Mouse (Mus musculus) stomach, postnatal 0 days (tissue): ENCODE results near the gene Cep63. TPM values are rescaled to one million over a fixed set of nuclear protein-coding genes. Genes with fewer than 3 reads are reported as not detected.
A peak's percentile ranks its signal among the peaks of the same experiment; 100 is the strongest.

Experiments used
- ATAC-seq: fragments of 200-750 bp; cut with Nextera tagmentation; 2 replicates; pipeline ENCODE4 v1.8.0; 2017; ENCODE audit not compliant: low FRiP score, low TSS enrichment
- DNase-seq: peaks from one replicate; pipeline ENCODE4 v3.0.0-alpha.2; 2016; ENCODE audit warnings: low spot score
- H3K27ac ChIP-seq: fragments of 300-500 bp; sonication (generic); replicated peaks from 2 replicates; pipeline ENCODE4 v1.5.1; 2014; ENCODE audit warnings: mild to moderate bottlenecking, control low read depth
- H3K27me3 ChIP-seq: fragments of 300-500 bp; sonication (generic); 2 replicates; pipeline ENCODE4 v1.6.1; 2014; ENCODE audit warnings: low read length; ENCODE audit not compliant: control insufficient read depth, insufficient read depth
- H3K36me3 ChIP-seq: fragments of 300-500 bp; sonication (generic); 2 replicates; pipeline ENCODE4 v1.6.1; 2014; ENCODE audit warnings: low read length, mixed read lengths; ENCODE audit not compliant: control insufficient read depth, insufficient read depth
- H3K4me1 ChIP-seq: fragments of 300-500 bp; sonication (generic); replicated peaks from 2 replicates; pipeline ENCODE4 v1.6.1; 2014; ENCODE audit warnings: antibody characterized with exemption; ENCODE audit not compliant: control insufficient read depth, insufficient read depth
- H3K4me2 ChIP-seq: fragments of 300-500 bp; sonication (generic); replicated peaks from 2 replicates; pipeline ENCODE4 v1.6.1; 2014; ENCODE audit warnings: low read depth, mild to moderate bottlenecking, control low read depth, moderate library complexity
- H3K4me3 ChIP-seq: fragments of 300-500 bp; sonication (generic); 2 replicates; pipeline ENCODE4 v1.5.1; 2014; ENCODE audit warnings: low read depth, low read length, control low read depth
- H3K9ac ChIP-seq: fragments of 300-500 bp; sonication (generic); 2 replicates; pipeline ENCODE4 v1.6.1; 2014; ENCODE audit warnings: mild to moderate bottlenecking, low read length, control low read depth, mixed read lengths
- H3K9me3 ChIP-seq: fragments of 300-500 bp; sonication (generic); 2 replicates; pipeline ENCODE4 v1.6.1; 2016; ENCODE audit warnings: low read length; ENCODE audit not compliant: control insufficient read depth
- CTCF ChIP-seq: IDR thresholded peaks from 2 replicates; pipeline ENCODE4 v1.5.1; 2016; ENCODE audit warnings: antibody characterized with exemption, low read depth, mild to moderate bottlenecking, moderate library complexity
- EP300 ChIP-seq: optimal IDR thresholded peaks from 2 replicates; pipeline ENCODE3; 2016; ENCODE audit warnings: antibody characterized with exemption
- WGBS: fragments of 180-500 bp; shearing (Covaris S2); extraction: QIAGEN DNeasy Blood & Tissue Kit; methylation state at CpG from one replicate; pipeline ENCODE4 v1.1.7; 2014; 5-methylcytosine and 5-hydroxymethylcytosine counted together
- polyA plus RNA-seq: library from polyadenylated mRNA; unstranded; fragments of >200 nt; fragmentation: Nextera tagmentation; extraction: Ambion mirVana; gene quantifications from 2 replicates; pipeline ENCODE4 v1.2.1, GENCODE M21; 2015

Gene Cep63
- polyA plus RNA-seq, 1 experiment from 2014 or later, result 24.4 TPM

DNA sequence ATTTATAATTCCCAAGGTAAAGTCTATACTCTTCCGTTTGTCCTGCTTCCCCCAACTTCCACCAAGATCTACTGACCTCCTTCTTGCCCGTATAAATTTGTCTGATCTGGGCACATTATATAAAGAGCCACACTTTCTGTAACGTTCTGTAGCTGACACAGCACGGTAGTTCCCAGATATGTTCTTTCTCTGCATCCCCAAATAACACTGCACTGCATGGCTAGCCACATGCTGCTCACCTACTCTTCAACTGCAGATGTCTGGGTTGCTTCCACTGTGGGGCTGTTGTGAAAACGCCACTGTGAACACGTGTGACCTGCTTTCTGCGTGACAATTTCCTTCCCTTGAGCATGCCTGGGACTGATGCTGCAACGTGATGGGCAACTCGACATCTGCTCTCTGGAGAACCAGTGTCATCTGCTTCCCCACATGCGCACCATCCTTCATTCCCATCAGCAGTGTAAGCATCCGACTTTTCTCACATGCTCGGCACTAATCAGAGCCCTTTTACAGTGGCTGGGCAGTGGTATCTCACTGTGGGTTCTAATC is 44.3 kb downstream of the Cep63 start:
- Histone ChIP-seq H3K4me1 (no peaks in the 10 kb centered on the region), H3K9ac (no peak overlapping the region), H3K27ac (no peak overlapping the region), H3K9me3 (no peaks in the 10 kb centered on the region), H3K27me3 (no peaks in the 10 kb centered on the region), H3K4me3 (no peak overlapping the region), H3K36me3 (peaks cover 5% of the 10 kb centered on the region; the same call in 1 of the 2 replicates), H3K4me2 (no peak overlapping the region)
- WGBS, result 78% methylated on average over 12 of the region's 12 CpGs
- TF ChIP-seq EP300, result no peak
- no peak for TF ChIP-seq CTCF
- DNase-seq, result no peak
- no peak for ATAC-seq

DNA sequence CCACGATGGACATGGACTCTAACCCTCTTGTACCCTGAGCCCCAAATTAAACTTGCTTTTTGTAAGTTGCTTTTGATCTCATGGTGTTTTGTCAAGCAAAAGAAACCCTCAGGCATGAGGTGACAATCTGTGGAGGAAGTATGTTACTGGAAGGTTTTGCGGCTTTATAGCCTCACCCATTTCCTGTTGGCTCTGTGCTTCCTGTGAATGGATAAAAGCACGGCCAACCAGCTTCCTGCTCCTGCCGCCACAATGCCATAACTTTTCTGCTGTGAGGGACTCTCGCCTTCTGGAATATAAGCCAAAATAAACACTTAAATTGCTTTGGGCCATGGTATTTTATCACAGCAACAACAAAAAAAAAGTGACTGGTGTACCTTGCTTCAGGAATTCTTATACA is 48.9 kb downstream of the Cep63 start:
- ATAC-seq (no peak), DNase-seq (no peak)
- WGBS, result 53% methylated on average over 5 of the region's 5 CpGs
- H3K27ac ChIP-seq, result no peak overlapping the region
- no peaks in the 10 kb centered on the region for H3K36me3 ChIP-seq
- no peaks in the 10 kb centered on the region for H3K4me1 ChIP-seq
- H3K4me3 ChIP-seq, result no peak overlapping the region
- H3K9ac ChIP-seq, result no peak overlapping the region
- TF ChIP-seq EP300 (no peak), CTCF (no peak)
- no peaks in the 10 kb centered on the region for H3K9me3 ChIP-seq
- no peaks in the 10 kb centered on the region for H3K27me3 ChIP-seq
- H3K4me2 ChIP-seq, result no peak overlapping the region

DNA sequence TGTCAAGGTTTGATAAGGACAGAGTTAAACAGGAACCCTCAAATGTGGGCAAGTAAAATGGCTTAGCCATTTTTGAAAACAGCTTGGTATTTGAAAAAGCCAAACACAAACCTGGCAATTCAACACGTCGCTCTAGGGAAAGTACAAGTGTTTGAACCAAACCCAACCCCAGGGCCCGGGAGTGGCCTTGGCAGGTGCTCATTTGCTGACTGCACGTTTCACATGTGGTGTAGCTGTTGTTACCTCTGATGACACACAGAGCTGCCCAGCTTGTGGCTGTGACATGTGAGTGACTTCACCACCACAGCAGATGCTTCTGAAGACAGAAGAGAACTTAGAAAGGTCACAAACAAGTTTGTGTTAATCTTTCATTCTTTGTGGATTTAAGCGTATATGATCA is 53.4 kb downstream of the Cep63 start:
- DNase-seq (no peak), ATAC-seq (no peak)
- no peak overlapping the region for H3K4me3 ChIP-seq
- H3K9me3 ChIP-seq, result no peaks in the 10 kb centered on the region
- H3K9ac ChIP-seq, result no peak overlapping the region
- TF ChIP-seq EP300 (no peak), CTCF (no peak)
- H3K4me1 ChIP-seq, result no peaks in the 10 kb centered on the region
- H3K4me2 ChIP-seq, result no peak overlapping the region
- H3K27ac ChIP-seq, result no peak overlapping the region
- H3K36me3 ChIP-seq, result no peaks in the 10 kb centered on the region
- no peaks in the 10 kb centered on the region for H3K27me3 ChIP-seq
- 54% methylated on average over 5 of the region's 5 CpGs for WGBS

GRCm38 (mm10) chr9:102558463-102558862 is 67.9 kb downstream of the Cep63 start:
- Histone ChIP-seq H3K27me3 (no peaks in the 10 kb centered on the region), H3K9ac (no peak overlapping the region), H3K27ac (no peak overlapping the region), H3K4me3 (no peak overlapping the region), H3K4me1 (no peaks in the 10 kb centered on the region), H3K4me2 (no peak overlapping the region), H3K36me3 (no peaks in the 10 kb centered on the region), H3K9me3 (no peaks in the 10 kb centered on the region)
- WGBS, result 96% methylated on average over 3 of the region's 3 CpGs
- DNase-seq, result no peak
- ATAC-seq, result no peak
- TF ChIP-seq CTCF (peak; percentile 31), EP300 (no peak)

DNA sequence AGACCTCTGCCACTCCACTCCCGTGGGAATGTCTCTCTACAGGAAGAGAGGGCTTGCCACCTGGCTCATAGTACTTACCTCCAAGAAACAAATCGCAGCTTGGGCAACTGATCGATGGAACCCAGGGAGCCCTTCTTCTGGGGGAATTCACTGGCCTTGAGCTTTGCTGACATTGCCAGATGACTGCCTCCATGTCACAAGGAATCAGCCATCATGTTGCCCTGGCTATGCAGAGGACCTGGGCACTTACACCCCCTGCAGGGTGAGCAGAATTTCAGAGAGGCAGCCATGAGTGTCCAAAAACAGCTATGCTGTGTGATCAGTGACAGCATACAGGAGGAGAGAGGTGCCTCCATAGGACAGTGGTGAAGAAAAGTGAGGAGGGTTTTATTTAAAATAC is 72.6 kb downstream of the Cep63 start:
- Histone ChIP-seq H3K4me1 (no peaks in the 10 kb centered on the region), H3K4me3 (no peak overlapping the region), H3K27ac (no peak overlapping the region), H3K4me2 (no peak overlapping the region), H3K9me3 (no peaks in the 10 kb centered on the region), H3K9ac (no peak overlapping the region), H3K36me3 (no peaks in the 10 kb centered on the region), H3K27me3 (no peaks in the 10 kb centered on the region)
- 75% methylated on average over 3 of the region's 3 CpGs for WGBS
- TF ChIP-seq CTCF (no peak), EP300 (no peak)
- DNase-seq (no peak), ATAC-seq (no peak)

DNA sequence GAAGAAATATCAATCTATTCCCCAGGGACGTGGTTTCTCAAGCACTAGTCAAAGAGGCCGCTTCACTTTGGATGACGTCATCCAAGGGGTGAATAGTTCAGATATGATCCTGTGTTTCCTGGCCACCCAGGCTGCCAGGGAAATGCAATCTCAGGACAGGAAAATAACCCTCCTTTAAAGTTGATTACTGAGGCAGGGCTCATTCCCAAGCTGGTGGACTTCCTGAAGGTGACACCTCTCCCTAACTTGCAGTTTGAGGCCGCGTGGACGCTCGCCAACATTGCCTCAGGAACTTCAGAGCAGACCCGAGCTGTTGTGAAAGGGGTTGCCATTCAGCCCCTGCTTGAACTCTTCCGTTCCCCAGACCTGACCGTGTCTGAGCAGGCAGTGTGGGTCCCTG is 74.6 kb downstream of the Cep63 start:
- no peak overlapping the region for H3K9ac ChIP-seq
- ATAC-seq, result no peak
- TF ChIP-seq EP300 (no peak), CTCF (no peak)
- DNase-seq, result no peak
- H3K36me3 ChIP-seq, result no peaks in the 10 kb centered on the region
- no peak overlapping the region for H3K4me2 ChIP-seq
- no peak overlapping the region for H3K27ac ChIP-seq
- no peaks in the 10 kb centered on the region for H3K9me3 ChIP-seq
- 54% methylated on average over 10 of the region's 10 CpGs for WGBS
- no peaks in the 10 kb centered on the region for H3K4me1 ChIP-seq
- no peak overlapping the region for H3K4me3 ChIP-seq
- H3K27me3 ChIP-seq, result no peaks in the 10 kb centered on the region
